Mouse (Mus musculus): ENCODE measurements around the gene Slc7a5. TPM values are rescaled to one million over a fixed set of nuclear protein-coding genes. Genes with fewer than 3 reads are reported as not detected.

The Slc7a5 gene
- total RNA-seq, 2 experiments from 2014 or later = 25.8 to 46.4 TPM

GRCm38 (mm10) chr8:121909148-121909541 lies 1.7 kb upstream of the Slc7a5 start:
- ATAC-seq (replicated peaks; ENCODE audit: poor library complexity) = no peak

- ATAC-seq (replicated peaks; ENCODE audit: poor library complexity) = no peak
Observed at GRCm38 (mm10) chr8:121908378-121909147, 1.1 kb upstream of the Slc7a5 start.

GRCm38 (mm10) chr8:121906542-121907512 lies 667 bp downstream of the Slc7a5 start:
- peak; percentile 23 for ATAC-seq (replicated peaks; ENCODE audit: poor library complexity)

GRCm38 (mm10) chr8:121905864-121906263 lies 1.6 kb downstream of the Slc7a5 start:
- no peak for ATAC-seq (replicated peaks; ENCODE audit: poor library complexity)

- ATAC-seq (replicated peaks; ENCODE audit: poor library complexity) = no peak
Observed at GRCm38 (mm10) chr8:121905420-121905819, 2.1 kb downstream of the Slc7a5 start.

GRCm38 (mm10) chr8:121904999-121905398 lies 2.5 kb downstream of the Slc7a5 start:
- ATAC-seq (replicated peaks; ENCODE audit: poor library complexity) = no peak

GRCm38 (mm10) chr8:121903977-121904376 lies 3.5 kb downstream of the Slc7a5 start:
- no peak for ATAC-seq (replicated peaks; ENCODE audit: poor library complexity)

- ATAC-seq (replicated peaks; ENCODE audit: poor library complexity) = no peak
Observed at GRCm38 (mm10) chr8:121901498-121902236, 5.8 kb downstream of the Slc7a5 start.

GRCm38 (mm10) chr8:121899180-121900044 lies 8.1 kb downstream of the Slc7a5 start:
- ATAC-seq (replicated peaks; ENCODE audit: poor library complexity) = peak; percentile 58

- peak; percentile 93 for ATAC-seq (replicated peaks; ENCODE audit: poor library complexity)
Observed at GRCm38 (mm10) chr8:121898401-121898931, 9.0 kb downstream of the Slc7a5 start.

- peak; percentile 25 for ATAC-seq (replicated peaks; ENCODE audit: poor library complexity)
Observed at GRCm38 (mm10) chr8:121897871-121898381, 9.6 kb downstream of the Slc7a5 start.

- ATAC-seq (replicated peaks; ENCODE audit: poor library complexity) = no peak
Observed at GRCm38 (mm10) chr8:121897205-121897604, 10.3 kb downstream of the Slc7a5 start.

GRCm38 (mm10) chr8:121896476-121897145 lies 10.9 kb downstream of the Slc7a5 start:
- ATAC-seq (replicated peaks; ENCODE audit: poor library complexity) = no peak

GRCm38 (mm10) chr8:121895910-121896309 lies 11.6 kb downstream of the Slc7a5 start:
- ATAC-seq (replicated peaks; ENCODE audit: poor library complexity) = no peak

GRCm38 (mm10) chr8:121892875-121893274 lies 14.6 kb downstream of the Slc7a5 start:
- ATAC-seq (replicated peaks; ENCODE audit: poor library complexity) = no peak

GRCm38 (mm10) chr8:121889810-121890785 lies 17.4 kb downstream of the Slc7a5 start:
- no peak for ATAC-seq (replicated peaks; ENCODE audit: poor library complexity)

GRCm38 (mm10) chr8:121889317-121889716 lies 18.2 kb downstream of the Slc7a5 start:
- ATAC-seq (replicated peaks; ENCODE audit: poor library complexity) = no peak

GRCm38 (mm10) chr8:121887547-121887946 lies 19.9 kb downstream of the Slc7a5 start:
- ATAC-seq (replicated peaks; ENCODE audit: poor library complexity) = no peak

All from megakaryocyte progenitor cell, adult 5-6 weeks (primary cell).